Mouse (Mus musculus) heart, adult 2 months (tissue): ENCODE data around the gene Rmdn3.

Experiments used
- CTCF ChIP-seq: fragments of 200-600 bp; IDR thresholded peaks from 2 replicates; pipeline ENCODE4 v1.8.1; 2022; ENCODE audit warnings: antibody characterized with exemption, mild to moderate bottlenecking, moderate library complexity
- POLR2A ChIP-seq: fragments of 200-500 bp; IDR thresholded peaks from 2 replicates; pipeline ENCODE4 v1.6.1; 2011; ENCODE audit warnings: mild to moderate bottlenecking, low read depth, low read length, control low read depth; ENCODE audit not compliant: insufficient read depth

DNA sequence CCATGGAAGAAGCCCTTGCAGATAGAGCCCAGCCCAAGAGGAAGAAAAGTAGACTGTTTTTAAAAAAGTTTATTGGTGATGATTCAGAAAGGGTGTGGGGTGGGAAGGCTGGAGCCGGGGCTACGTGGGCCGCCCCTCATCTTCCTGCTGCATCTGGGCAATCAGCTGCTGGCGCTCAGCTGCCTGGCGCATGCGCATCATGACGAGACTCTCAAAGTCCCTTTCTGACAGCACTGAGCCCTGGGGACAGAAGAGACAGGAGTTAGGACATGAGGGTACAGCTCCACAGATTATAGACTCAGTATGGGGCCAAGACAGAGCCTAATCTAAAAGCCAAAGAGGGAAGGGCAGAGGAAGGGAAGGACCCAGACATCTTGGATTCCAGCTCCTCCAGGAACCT, 15.6 kb upstream of the Rmdn3 start:
- TF ChIP-seq CTCF: no peak
- TF ChIP-seq POLR2A: no peak
